Mouse (Mus musculus): ENCODE results near the gene Lin52. TPM values are rescaled to one million over a fixed set of nuclear protein-coding genes. Genes with fewer than 3 reads are reported as not detected.

The Lin52 gene
- polyA plus RNA-seq, 2 experiments from 2014 or later, result 20.9 to 29.3 TPM

Other genes starting within 250 kb of the Lin52 start
- gene Elmsan1, start 232.5 kb upstream of the Lin52 start, polyA plus RNA-seq (2017; shearing (Covaris generic)), result 1 to 10 TPM; 7.3 to 8.2 TPM
- 10 to 100 TPM; 50.3 to 52.9 TPM for gene Ptgr2, start 166.2 kb upstream of the Lin52 start, polyA plus RNA-seq (2017; shearing (Covaris generic))
- 10 to 100 TPM; 44.8 to 69.0 TPM for gene Zfp410, start 134.6 kb upstream of the Lin52 start, polyA plus RNA-seq (2017; shearing (Covaris generic))
- gene Coq6, start 89.8 kb upstream of the Lin52 start, polyA plus RNA-seq (2017; shearing (Covaris generic)), result 10 to 100 TPM; 22.6 to 27.8 TPM
- under 1 TPM; 0.50 to 0.58 TPM for gene Fam161b, start 89.6 kb upstream of the Lin52 start, polyA plus RNA-seq (2017; shearing (Covaris generic))
- gene Entpd5, start 42.4 kb upstream of the Lin52 start, polyA plus RNA-seq (2017; shearing (Covaris generic)), result 10 to 100 TPM; 19.5 to 36.7 TPM
- gene Bbof1, start 42.4 kb upstream of the Lin52 start, polyA plus RNA-seq (2017; shearing (Covaris generic)), result under 1 TPM; 0.77 to 0.86 TPM
- 10 to 100 TPM; 31.9 to 40.6 TPM for gene Rnf113a2, start 34.2 kb upstream of the Lin52 start, polyA plus RNA-seq (2017; shearing (Covaris generic))
- gene Aldh6a1, start 418 bp upstream of the Lin52 start, polyA plus RNA-seq (2017; shearing (Covaris generic)), result 10 to 100 TPM; 13.9 to 15.6 TPM
- gene Vsx2, start 118.3 kb downstream of the Lin52 start, polyA plus RNA-seq (2017; shearing (Covaris generic)), result not detected
- 10 to 100 TPM; 11.4 to 25.4 TPM for gene Abcd4, start 166.0 kb downstream of the Lin52 start, polyA plus RNA-seq (2017; shearing (Covaris generic))
- not detected for gene Vrtn, start 189.6 kb downstream of the Lin52 start, polyA plus RNA-seq (2017; shearing (Covaris generic))
- gene Syndig1l, start 247.4 kb downstream of the Lin52 start, polyA plus RNA-seq (2017; shearing (Covaris generic)), result under 1 TPM in 1 of 2 experiments, not detected in 1; 0.24 TPM

Data from CD4-positive, CD25-positive, alpha-beta regulatory T cell, adult 4 months (primary cell).